Mouse (Mus musculus) layer of hippocampus, postnatal 10 days (tissue): ENCODE measurements around the gene Rufy1. TPM values are rescaled to one million over a fixed set of nuclear protein-coding genes. Genes with fewer than 3 reads are reported as not detected.

ENCODE experiments used
- DNase-seq, 2 experiments: peaks; one replicate each; pipeline ENCODE4 v3.0.0; 2021; ENCODE audit warnings: low spot score in 2 of 2
- microRNA-seq, 2 experiments: library from miRNA; unstranded; fragments of <30 nt; microRNA quantifications; one replicate each; pipeline ENCODE4 v1.2.0; 2021
- total RNA-seq, 2 experiments: library from RNA; stranded (reverse); gene quantifications; 2 replicates each; pipeline ENCODE4 v1.2.3; 2021

Gene Rufy1
- total RNA-seq, 2 experiments from 2014 or later = 21.8 to 23.6 TPM

DNA sequence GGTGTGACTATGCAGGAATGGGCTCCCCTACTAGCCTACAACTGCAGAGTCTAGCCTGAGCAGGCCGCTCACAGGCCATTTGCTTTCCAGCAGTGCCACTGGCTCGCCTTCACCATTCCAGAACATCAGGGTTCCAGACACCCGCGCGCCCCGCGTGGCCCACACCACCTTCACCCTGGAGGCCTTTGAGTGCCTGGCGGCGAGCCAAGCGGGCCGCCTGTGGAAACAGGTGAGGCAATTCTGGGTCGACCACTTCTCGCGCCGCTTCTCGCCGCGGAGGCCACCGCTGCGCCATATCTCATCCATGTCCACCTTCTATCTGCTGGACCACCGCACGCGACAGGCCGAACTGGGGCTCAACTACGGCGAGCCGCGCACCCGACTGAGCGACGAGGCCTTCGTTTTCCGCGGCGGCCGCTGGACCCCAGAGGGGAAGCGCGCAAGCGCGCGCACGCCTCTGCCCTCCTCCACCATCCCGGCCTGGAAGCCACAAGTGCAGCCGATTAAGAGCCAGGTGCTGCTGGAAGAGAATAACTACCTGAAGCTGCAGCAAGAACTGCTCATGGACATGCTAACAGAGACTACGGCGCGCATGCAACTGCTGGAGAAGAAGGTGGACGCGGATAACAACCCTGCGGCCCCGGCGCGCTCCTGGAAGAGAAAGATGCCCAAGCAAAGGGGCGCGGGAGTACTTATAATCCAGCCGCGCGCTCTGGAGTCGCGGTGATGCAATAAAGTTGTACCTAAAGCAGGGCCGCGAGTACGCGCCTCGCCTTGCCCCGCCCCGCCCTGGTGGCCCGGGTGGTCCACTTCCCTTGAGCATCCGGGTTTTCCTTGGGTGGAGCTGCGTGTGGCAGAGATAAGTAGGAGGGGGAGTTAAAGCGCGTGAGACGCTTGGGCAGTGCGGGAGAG, 71.7 kb downstream of the Rufy1 start:
- peak; percentile 55 to 66 for DNase-seq

DNA sequence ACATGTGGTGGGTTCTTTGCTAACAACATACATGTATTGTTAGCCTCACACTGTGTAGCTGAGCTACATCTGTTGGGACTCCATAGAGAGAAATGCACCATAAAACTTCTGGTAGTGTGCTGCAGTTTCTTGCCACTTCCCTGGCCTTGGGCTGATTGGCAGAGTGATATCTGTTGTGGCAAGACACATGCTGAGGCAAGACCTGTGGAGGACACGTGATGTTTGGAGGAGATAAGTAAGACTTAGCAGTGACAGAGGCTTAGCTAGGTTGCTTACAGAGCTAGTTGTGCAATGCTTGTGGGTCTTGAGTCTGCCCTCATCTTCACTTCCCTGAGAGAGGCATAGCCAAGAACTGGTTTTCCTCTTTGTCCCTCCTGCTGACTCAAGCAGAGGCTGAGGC, 75.5 kb downstream of the Rufy1 start:
- DNase-seq = no peak

DNA sequence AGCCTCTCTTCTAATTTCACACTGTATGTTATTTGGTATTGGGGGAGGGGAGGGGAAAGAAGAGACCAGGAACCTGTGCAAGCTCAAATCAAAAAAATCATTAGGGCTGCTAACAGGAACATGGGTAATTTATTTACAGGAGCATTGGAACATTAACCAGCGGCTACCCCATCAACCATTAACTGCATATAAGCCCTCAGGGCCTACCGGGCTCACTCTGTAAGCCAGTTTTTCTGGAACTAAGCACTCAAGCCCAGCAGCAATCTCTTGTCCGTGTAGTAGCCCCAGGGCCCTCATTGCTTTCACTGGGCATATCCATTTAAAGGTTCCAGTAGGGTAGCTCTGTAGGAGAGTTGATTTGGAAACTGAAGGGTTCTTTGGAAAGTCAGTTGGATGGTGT, 76.1 kb downstream of the Rufy1 start:
- no peak for DNase-seq

DNA sequence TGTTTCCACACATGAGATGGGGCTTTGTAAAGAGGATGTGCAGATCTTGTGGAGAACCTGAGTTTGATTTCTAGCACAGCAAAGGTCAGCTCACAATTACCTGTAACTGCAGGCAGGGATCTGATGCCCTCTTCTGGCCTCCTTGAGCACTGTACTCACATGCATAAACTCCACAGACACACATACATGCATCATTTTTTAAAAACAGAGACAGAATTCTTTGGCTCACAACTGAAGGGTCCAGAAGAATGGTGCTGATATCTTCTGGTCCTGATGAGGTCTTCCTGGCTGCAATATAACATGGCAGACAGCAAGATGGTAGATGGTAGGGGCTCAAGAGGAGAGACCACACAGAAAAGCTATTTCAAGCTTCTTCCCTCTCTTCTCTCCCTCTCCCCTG, 76.8 kb downstream of the Rufy1 start, which contains the start of gene Cby3:
TSS of gene Cby3 (plus strand) at position 301 of the 400 bp plus-strand sequence.
- no peak for DNase-seq

DNA sequence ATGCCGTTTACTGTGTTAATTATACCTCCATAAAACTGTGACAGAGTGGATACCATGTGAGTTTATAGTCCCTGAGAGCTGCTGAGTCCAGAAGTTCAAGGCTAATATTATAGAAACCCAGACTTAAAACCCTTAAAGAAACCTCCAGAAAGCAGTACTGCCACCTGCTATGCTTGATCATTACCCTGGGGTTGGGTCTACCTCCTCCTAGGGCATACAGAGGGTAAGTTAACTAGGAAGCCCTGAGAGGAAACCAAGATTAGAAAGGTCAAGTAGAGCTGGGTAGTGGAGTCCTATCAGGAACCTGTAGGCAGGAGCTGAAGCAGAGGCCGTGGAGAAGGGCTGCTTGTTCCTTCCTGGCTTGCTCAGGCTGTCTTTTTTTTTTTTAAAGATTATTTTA, 78.7 kb downstream of the Rufy1 start:
- no peak for DNase-seq

DNA sequence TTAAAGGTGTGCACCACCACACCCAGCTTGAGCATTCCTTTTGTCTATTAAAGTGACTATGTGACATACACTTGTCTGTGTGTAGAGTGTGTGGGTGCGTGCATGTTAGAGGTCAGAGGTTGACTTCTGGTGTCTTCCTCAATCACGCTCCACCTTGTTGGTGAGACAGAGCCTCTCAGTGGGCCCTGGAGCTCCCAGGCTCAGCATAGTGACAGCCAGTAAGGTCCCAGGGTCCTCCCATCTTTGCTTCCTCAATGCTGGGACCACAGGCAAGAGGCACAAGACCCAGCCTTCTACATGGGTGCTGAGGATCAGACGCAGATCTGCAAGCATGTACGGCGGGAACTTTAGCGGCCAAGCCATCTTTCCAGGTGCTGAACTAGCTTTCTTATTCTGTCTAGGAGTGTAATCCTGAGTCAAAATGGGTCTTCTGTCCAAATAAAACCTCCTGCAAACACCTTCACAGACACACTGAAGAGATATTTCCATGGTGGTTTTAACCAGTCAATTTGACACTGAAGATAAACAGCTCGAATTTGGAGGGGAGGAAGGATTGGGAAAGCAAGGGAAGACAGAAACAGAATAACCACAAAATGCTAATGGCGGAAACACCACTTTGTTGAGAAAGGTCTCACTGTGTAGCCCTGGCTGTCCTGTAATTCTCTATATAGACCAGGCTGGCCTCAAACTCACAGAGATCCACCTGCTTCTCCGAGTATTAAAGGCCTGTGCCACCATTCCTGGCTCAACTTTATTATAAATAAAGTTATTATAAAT, 84.5 kb downstream of the Rufy1 start:
- DNase-seq = no peak

DNA sequence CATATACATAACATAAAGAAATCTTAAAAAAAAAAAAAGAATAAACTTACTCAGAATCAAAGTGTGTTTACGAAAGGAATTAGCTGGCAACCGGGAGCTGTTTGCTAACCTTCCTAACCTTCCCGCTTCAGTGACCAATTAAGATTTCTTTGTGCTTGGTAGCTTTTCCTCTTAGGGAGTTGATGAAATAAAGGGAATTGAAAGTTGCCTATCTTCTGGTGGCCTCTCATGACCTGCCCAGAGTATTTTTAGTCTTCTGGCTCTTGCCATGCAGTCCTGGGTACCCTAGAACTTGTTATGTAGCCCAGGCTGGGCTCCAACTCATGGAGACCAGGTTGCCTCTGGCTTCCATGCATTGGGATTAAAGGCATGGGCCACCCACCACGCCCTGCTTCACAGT, 85.4 kb downstream of the Rufy1 start:
- DNase-seq = no peak

Small RNA genes lying within 50 kb of the gene (microRNA-seq; reads per million reads assigned to microRNA genes)
- gene Mir804 = 0 reads per million in 2 experiments

Other genes with a start within 250 kb of the Rufy1 start
- 100 to 1,000 TPM; 302 to 324 TPM for gene Sqstm1, start 220.3 kb downstream of the Rufy1 start, total RNA-seq
- 100 to 1,000 TPM; 201 to 243 TPM for gene Mgat4b, start 220.2 kb downstream of the Rufy1 start, total RNA-seq
- 10 to 100 TPM in 1 of 2 experiments, 1 to 10 TPM in 1; 9.9 to 15.5 TPM for gene Ltc4s, start 192.5 kb downstream of the Rufy1 start, total RNA-seq
- 10 to 100 TPM in 1 of 2 experiments, 1 to 10 TPM in 1; 9.5 to 10.1 TPM for gene Maml1, start 138.8 kb downstream of the Rufy1 start, total RNA-seq
- 100 to 1,000 TPM; 413 to 414 TPM for gene Canx, start 105.5 kb downstream of the Rufy1 start, total RNA-seq
- not detected for gene Cby3, start 76.7 kb downstream of the Rufy1 start, total RNA-seq
- 100 to 1,000 TPM; 321 to 338 TPM for gene Hnrnph1, start 54.1 kb downstream of the Rufy1 start, total RNA-seq
- gene Adamts2, start 171.0 kb upstream of the Rufy1 start, total RNA-seq = 1 to 10 TPM; 7.7 to 9.6 TPM